Mouse (Mus musculus) erythroblast, embryonic 14.5 days (primary cell): Measurements from ENCODE around the gene Mvb12a.

ENCODE experiments used
- GATA1 ChIP-seq: IDR thresholded peaks from 2 replicates; pipeline ENCODE4 v1.6.1; 2012; ENCODE audit warnings: low read length, inconsistent platforms, mixed read lengths
- TAL1 ChIP-seq: IDR thresholded peaks from 3 replicates; pipeline ENCODE4 v1.6.1; 2012; ENCODE audit warnings: low read length, inconsistent platforms, mixed read lengths

- TF ChIP-seq GATA1 (no peak), TAL1 (no peak)
These were observed 35.1 kb upstream of the Mvb12a start for GRCm38 (mm10) chr8:71507589-71508104.
